Mouse (Mus musculus) embryonic fibroblast, embryonic 13.5 days (primary cell): ENCODE results near the gene Itga9.

ENCODE experiments used
- CTCF ChIP-seq: IDR thresholded peaks from 2 replicates; pipeline ENCODE4 v1.5.1; 2011; ENCODE audit warnings: mild to moderate bottlenecking, control low read depth, low read length, moderate library complexity, borderline replicate concordance; ENCODE audit not compliant: insufficient read depth
- POLR2A ChIP-seq: IDR thresholded peaks from 2 replicates; pipeline ENCODE4 v1.6.1; 2011; ENCODE audit warnings: low read depth, mild to moderate bottlenecking, control low read depth, low read length, moderate library complexity

DNA sequence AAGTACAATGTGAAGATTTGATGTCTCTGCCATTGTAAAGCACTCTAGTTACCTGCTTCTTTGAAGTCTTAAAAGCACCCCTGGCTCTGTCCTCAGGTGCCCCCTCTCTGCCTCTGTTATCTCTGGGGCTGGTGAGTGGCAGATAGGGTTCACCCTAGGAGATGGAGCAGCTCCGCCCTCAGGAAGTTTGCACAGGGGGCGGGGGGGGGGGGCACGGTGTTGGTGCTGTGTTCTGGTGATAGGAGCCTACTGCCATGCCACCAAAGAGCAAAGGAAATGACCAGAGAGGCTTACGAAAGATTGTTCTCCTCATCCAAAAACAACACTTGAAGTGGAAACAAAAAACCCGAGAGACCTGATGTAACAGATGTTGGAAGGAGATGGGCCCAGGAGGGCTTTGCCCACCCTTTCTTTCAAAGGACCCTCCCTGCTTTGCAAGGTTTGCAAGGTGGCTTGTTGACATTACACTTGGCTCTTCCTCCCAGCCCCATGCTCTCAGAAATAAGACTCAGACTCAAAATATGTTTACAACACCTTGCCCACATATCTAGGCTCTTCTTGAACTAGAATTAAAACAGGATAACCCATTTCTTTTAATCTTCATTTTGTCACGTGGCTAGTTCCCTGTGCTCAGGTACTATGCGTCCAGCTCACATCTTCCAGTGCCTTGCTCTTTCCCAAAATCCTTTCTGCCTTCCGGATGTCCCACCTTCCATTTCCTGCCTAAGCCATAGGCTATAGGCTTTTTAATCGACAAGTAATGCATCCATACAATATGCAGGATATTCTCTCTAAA lies 79.9 kb downstream of the Itga9 start:
- TF ChIP-seq CTCF (no peak), POLR2A (no peak)
